Mouse (Mus musculus) liver, embryonic 14.5 days (tissue): ENCODE data around the gene Hoxd11. TPM values are rescaled to one million over a fixed set of nuclear protein-coding genes. Genes with fewer than 3 reads are reported as not detected.

Source experiments
- ATAC-seq: fragments of 200-750 bp; cut with Nextera tagmentation; 2 replicates; pipeline ENCODE4 v1.8.0; 2017; ENCODE audit warnings: moderate number of reproducible peaks, mild to moderate bottlenecking, moderate library complexity; ENCODE audit not compliant: insufficient read depth
- DNase-seq, 3 experiments: peaks; one replicate each; pipeline ENCODE4 v3.0.0-alpha.2; 2012 to 2013; ENCODE audit warnings: low read depth in 3 of 3, low spot score in 3 of 3
- H3K27ac ChIP-seq: fragments of 300-500 bp; sonication (generic); 2 replicates; pipeline ENCODE4 v1.5.1; 2014; ENCODE audit warnings: moderate library complexity, mild to moderate bottlenecking, control low read depth, inconsistent platforms
- H3K27me3 ChIP-seq: fragments of 300-500 bp; sonication (generic); 2 replicates; pipeline ENCODE4 v1.6.1; 2014; ENCODE audit warnings: mild to moderate bottlenecking, low read length, moderate library complexity; ENCODE audit not compliant: control insufficient read depth, insufficient read depth
- H3K36me3 ChIP-seq: fragments of 300-500 bp; sonication (generic); replicated peaks from 2 replicates; pipeline ENCODE4 v1.6.1; 2014; ENCODE audit warnings: low read depth; ENCODE audit not compliant: control insufficient read depth, insufficient read depth
- H3K4me1 ChIP-seq, 2 experiments: fragments of 200-500 bp in 1 of 2; fragments of 300-500 bp in 1 of 2; sonication (generic) in 1 of 2; replicated peaks; 2 replicates each; pipeline ENCODE4 v1.6.1; 2012 to 2014; ENCODE audit warnings: antibody characterized with exemption in 1 of 2, inconsistent platforms in 1 of 2, low read length in 1 of 2; ENCODE audit not compliant: control insufficient read depth in 2 of 2, insufficient read depth in 2 of 2
- H3K4me2 ChIP-seq: fragments of 300-500 bp; sonication (generic); 2 replicates; pipeline ENCODE4 v1.6.1; 2014; ENCODE audit warnings: low read depth, mild to moderate bottlenecking, control low read depth, moderate library complexity
- H3K4me3 ChIP-seq, 2 experiments: fragments of 200-500 bp in 1 of 2; fragments of 300-500 bp in 1 of 2; sonication (generic) in 1 of 2; 2 replicates each; pipeline ENCODE4 v1.5.1; 2012 to 2014; ENCODE audit warnings: low read depth in 2 of 2, low read length in 2 of 2, mild to moderate bottlenecking in 2 of 2, control low read depth in 1 of 2, inconsistent platforms in 1 of 2, moderate library complexity in 1 of 2; ENCODE audit not compliant: insufficient read depth in 1 of 2
- H3K9ac ChIP-seq: fragments of 300-500 bp; sonication (generic); replicated peaks from 2 replicates; pipeline ENCODE4 v1.6.1; 2014; ENCODE audit warnings: mild to moderate bottlenecking, control low read depth, moderate library complexity
- H3K9me3 ChIP-seq: fragments of 300-500 bp; sonication (generic); 2 replicates; pipeline ENCODE4 v1.6.1; 2016; ENCODE audit warnings: low read length, mixed read lengths; ENCODE audit not compliant: control insufficient read depth
- CTCF ChIP-seq: IDR thresholded peaks from 2 replicates; pipeline ENCODE4 v1.5.1; 2016; ENCODE audit warnings: antibody characterized with exemption, low read depth, control low read depth
- EP300 ChIP-seq: IDR thresholded peaks from 2 replicates; pipeline ENCODE4 v1.6.1; 2016; ENCODE audit warnings: antibody characterized with exemption, low read depth
- WGBS: fragments of 180-500 bp; shearing (Covaris S2); extraction: QIAGEN DNeasy Blood & Tissue Kit; methylation state at CpG from one replicate; pipeline ENCODE4 v1.1.7; 2014; ENCODE audit not compliant: insufficient replicate concordance; 5-methylcytosine and 5-hydroxymethylcytosine counted together
- polyA plus RNA-seq, 2 experiments: library from polyadenylated mRNA; depleted of rRNA in 1 of 2; stranded (reverse) in 1 of 2; unstranded in 1 of 2; fragments of >200 nt; fragmentation: Nextera tagmentation in 1 of 2; extraction: Ambion mirVana in 1 of 2; gene quantifications; 2 replicates each; pipeline versions ENCODE4 v1.2.1 to v1.2.3; 2012 to 2014

Gene Hoxd11
- polyA plus RNA-seq, 2 experiments, result 0.09 TPM; not detected in 1

DNA sequence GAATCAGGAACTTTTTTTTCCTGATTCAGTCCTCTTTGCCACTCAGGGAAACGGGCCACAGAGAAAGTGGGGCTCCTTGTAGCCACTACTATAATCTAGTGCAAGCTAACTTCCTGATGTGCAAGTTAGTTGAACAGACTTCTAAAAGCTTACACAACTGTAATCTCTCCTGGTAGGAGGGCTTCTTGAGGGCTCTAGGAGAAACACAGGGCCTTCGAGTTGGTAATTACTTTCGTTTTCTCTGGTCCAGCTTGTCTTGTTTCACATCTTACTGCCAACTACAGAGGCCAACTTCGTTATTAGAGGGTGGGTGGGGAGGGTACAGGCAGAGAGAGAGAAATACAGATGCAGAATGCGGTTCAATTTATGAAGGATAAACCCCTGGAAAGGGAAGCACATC is 7.5 kb upstream of the Hoxd11 start:
- Histone ChIP-seq H3K4me3 (no peak overlapping the region), H3K4me2 (no peak overlapping the region), H3K27ac (no peak overlapping the region), H3K36me3 (no peaks in the 10 kb centered on the region), H3K9ac (no peak overlapping the region), H3K9me3 (no peaks in the 10 kb centered on the region), H3K27me3 (peaks cover 99% of the 10 kb centered on the region), H3K4me1 (no peaks in the 10 kb centered on the region)
- TF ChIP-seq EP300 (no peak), CTCF (no peak)
- WGBS, result 3% methylated on average over 5 of the region's 5 CpGs
- DNase-seq (no peak), ATAC-seq (no peak)

GRCm38 (mm10) chr2:74672481-74673362 is 6.6 kb upstream of the Hoxd11 start:
- WGBS, result 2% methylated on average over 40 of the region's 40 CpGs
- H3K4me1 ChIP-seq, result no peaks in the 10 kb centered on the region
- peak overlapping the region; percentile 42 for H3K4me2 ChIP-seq
- no peak overlapping the region for H3K9ac ChIP-seq
- no peak for DNase-seq
- peaks cover 99% of the 10 kb centered on the region for H3K27me3 ChIP-seq
- H3K4me3 ChIP-seq, result peak overlapping the region; percentile 19 to 23; a peak in 3 of 4 replicates
- no peaks in the 10 kb centered on the region for H3K36me3 ChIP-seq
- TF ChIP-seq CTCF (peak; percentile 75), EP300 (no peak)
- H3K9me3 ChIP-seq, result no peaks in the 10 kb centered on the region
- H3K27ac ChIP-seq, result no peak overlapping the region
- ATAC-seq, result no peak

DNA sequence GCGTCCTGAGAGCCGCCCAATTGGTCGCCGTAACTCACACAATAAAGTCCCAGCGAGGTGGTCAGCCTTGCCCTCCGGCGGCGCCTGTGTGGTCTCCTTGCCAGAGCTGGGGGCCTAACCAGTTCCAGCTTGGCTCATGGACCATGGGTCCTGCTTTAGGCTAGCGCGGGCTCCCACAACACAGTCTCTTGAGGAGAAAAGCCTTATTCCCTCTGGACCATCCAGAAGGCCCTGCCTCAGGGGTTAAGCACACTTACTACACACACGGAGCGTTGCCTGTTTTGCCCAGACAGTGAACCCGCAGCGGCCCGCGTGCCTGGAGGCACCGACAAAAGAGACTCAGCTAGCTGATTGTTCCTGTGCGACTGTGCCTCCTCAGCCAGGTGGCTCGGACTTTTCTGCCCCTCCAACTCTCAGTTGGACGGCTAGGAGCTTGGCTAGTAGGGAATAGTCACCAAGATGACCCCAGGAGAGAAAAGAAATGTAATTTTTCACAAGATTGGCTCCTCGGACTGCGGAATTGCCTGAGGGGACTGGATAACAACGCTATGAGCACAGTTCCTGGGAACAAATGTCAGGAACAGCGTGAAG is 5.4 kb upstream of the Hoxd11 start:
- 3% methylated on average over 24 of the region's 24 CpGs for WGBS
- no peak overlapping the region for H3K4me2 ChIP-seq
- no peak overlapping the region for H3K27ac ChIP-seq
- DNase-seq, result no peak
- no peaks in the 10 kb centered on the region for H3K36me3 ChIP-seq
- no peak for ATAC-seq
- no peaks in the 10 kb centered on the region for H3K9me3 ChIP-seq
- TF ChIP-seq CTCF, result no peak
- TF ChIP-seq EP300, result no peak
- H3K27me3 ChIP-seq, result peaks cover 99% of the 10 kb centered on the region
- no peak overlapping the region for H3K4me3 ChIP-seq
- no peak overlapping the region for H3K9ac ChIP-seq
- H3K4me1 ChIP-seq, result no peaks in the 10 kb centered on the region

- Histone ChIP-seq H3K27me3 (peaks cover 99% of the 10 kb centered on the region), H3K4me2 (no peak within 1 kb of the TSS), H3K9me3 (no peaks in the 10 kb centered on the region), H3K4me3 (no peak within 1 kb of the TSS), H3K36me3 (no peaks in the 10 kb centered on the region), H3K4me1 (no peaks in the 10 kb centered on the region), H3K9ac (no peak within 1 kb of the TSS), H3K27ac (no peak within 1 kb of the TSS)
- WGBS, result 4% methylated on average over 47 of the region's 47 CpGs
- no peak for ATAC-seq
- TF ChIP-seq CTCF (no peak), EP300 (no peak)
- DNase-seq, result no peak
These were observed 4.3 kb upstream of the Hoxd11 start, which contains the start of gene Hoxd12 for GRCm38 (mm10) chr2:74674881-74675665. Gene Hoxd12, plus strand, starts transcription at chr2:74675013.

GRCm38 (mm10) chr2:74675666-74676282 is 3.6 kb upstream of the Hoxd11 start:
- TF ChIP-seq EP300, result no peak
- no peak for TF ChIP-seq CTCF
- Histone ChIP-seq H3K9me3 (no peaks in the 10 kb centered on the region), H3K4me3 (no peak overlapping the region), H3K27ac (no peak overlapping the region), H3K36me3 (no peaks in the 10 kb centered on the region), H3K4me1 (no peaks in the 10 kb centered on the region), H3K27me3 (peaks cover 100% of the 10 kb centered on the region), H3K4me2 (no peak overlapping the region), H3K9ac (no peak overlapping the region)
- DNase-seq (no peak), ATAC-seq (no peak)
- 7% methylated on average over 24 of the region's 24 CpGs for WGBS
